Mouse (Mus musculus): ENCODE measurements around the gene Smok2a. TPM values are rescaled to one million over a fixed set of nuclear protein-coding genes. Genes with fewer than 3 reads are reported as not detected.
"Not testable (repeated sequence)": the region's sequence is repeated elsewhere in the genome, so short reads cannot be mapped to it uniquely, and the experiment has no call there.

The Smok2a gene
- polyA plus RNA-seq, 1 experiment from 2014 or later: not detected

GRCm38 (mm10) chr17:13240807-13241727 lies 20.1 kb downstream of the Smok2a start:
- not testable (repeated sequence) for DNase-seq (ENCODE audit: low spot score); H3K27ac ChIP-seq; H3K4me1 ChIP-seq; H3K4me3 ChIP-seq; H3K27me3 ChIP-seq (ENCODE audit: low read depth, poor library complexity, severe bottlenecking); H3K36me3 ChIP-seq
- peaks cover 35% of the 10 kb centered on the region for H3K9me3 ChIP-seq (replicated peaks)
- WGBS: 87% methylated on average over 7 of the region's 13 CpGs

GRCm38 (mm10) chr17:13254786-13255185 lies 33.8 kb downstream of the Smok2a start:
- DNase-seq (ENCODE audit: low spot score); H3K4me3 ChIP-seq; H3K4me1 ChIP-seq; H3K9me3 ChIP-seq (replicated peaks); H3K27me3 ChIP-seq (ENCODE audit: low read depth, poor library complexity, severe bottlenecking); H3K36me3 ChIP-seq; H3K27ac ChIP-seq: not testable (repeated sequence)
- 64% methylated on average over 1 of the region's 5 CpGs for WGBS

Other genes with a start within 250 kb of the Smok2a start
- gene Wtap, start 227.0 kb upstream of the Smok2a start, polyA plus RNA-seq (2016; fragmentation: Nextera tagmentation; extraction: Ambion mirVana): 123 and 140 TPM in 2 replicates
- 94.4 and 105 TPM in 2 replicates for gene Sod2, start 214.3 kb upstream of the Smok2a start, polyA plus RNA-seq (2016; fragmentation: Nextera tagmentation; extraction: Ambion mirVana)
- gene Gpr31b, start 168.9 kb upstream of the Smok2a start, polyA plus RNA-seq (2016; fragmentation: Nextera tagmentation; extraction: Ambion mirVana): not detected in 2 replicates
- gene Tcp10b, start 160.1 kb upstream of the Smok2a start, polyA plus RNA-seq (2016; fragmentation: Nextera tagmentation; extraction: Ambion mirVana): not detected in 2 replicates
- not detected in 2 replicates for gene Unc93a, start 89.4 kb upstream of the Smok2a start, polyA plus RNA-seq (2016; fragmentation: Nextera tagmentation; extraction: Ambion mirVana)
- not detected in 2 replicates for gene Smok2b, start 9.1 kb downstream of the Smok2a start, polyA plus RNA-seq (2016; fragmentation: Nextera tagmentation; extraction: Ambion mirVana)
- not detected in 2 replicates for gene Tcp10c, start 133.4 kb downstream of the Smok2a start, polyA plus RNA-seq (2016; fragmentation: Nextera tagmentation; extraction: Ambion mirVana)

Measured in limb, embryonic 10.5 days (tissue).